Mouse (Mus musculus) gastrocnemius, postnatal 4 days (tissue): ENCODE measurements at regions not wholly inside any gene's neighbourhood (a gene's known extent, or its start where the extent isn't known, plus 50 kb on each side); places are given as distances from the start of the nearest gene placed in this dataset.
"Not testable (repeated sequence)": the region's sequence is repeated elsewhere in the genome, so short reads cannot be mapped to it uniquely, and the experiment has no call there.

Experiments used
- DNase-seq, 2 experiments: peaks; one replicate each; pipeline ENCODE4 v3.0.0; 2021 to 2022; ENCODE audit warnings: low spot score in 2 of 2, mixed read lengths in 2 of 2

DNA sequence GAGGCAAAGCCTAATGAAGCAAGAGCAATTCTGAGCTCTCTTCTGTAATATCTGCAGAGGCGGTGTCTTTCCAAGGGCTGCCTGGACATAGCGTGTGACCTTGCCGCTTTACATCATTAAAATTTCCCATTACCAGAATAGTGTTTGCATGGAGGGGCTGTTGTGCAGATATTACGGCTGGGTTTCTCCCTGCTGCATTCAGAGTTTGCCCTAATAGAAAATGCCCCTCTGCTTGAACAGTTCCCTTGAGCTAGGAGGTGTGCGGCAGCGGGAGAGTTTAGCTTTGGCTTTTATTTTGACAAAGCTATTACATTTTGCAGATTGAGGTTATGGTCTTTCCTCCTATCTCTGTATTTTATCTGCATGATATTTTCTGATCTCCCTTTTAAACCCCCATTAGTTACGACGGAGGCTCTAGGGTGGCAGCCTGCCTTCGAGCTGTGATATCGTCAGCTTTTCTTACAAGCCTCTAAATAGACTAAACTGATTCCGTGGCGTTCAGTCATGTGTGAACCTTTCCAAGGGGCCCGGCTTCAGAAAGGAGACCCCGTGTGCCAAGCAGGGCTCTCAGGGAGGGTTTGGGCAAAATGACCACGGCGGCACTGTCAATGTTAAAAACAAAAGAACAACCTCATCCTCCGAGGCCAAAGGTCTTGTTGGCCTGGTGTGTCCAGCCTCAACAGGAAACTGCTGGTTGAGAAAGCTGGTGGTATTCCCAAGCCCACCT lies 182.2 kb upstream of the Pmfbp1 start:
- DNase-seq = no peak

GRCm38 (mm10) chr8:109312731-109313130 lies 181.1 kb upstream of the Pmfbp1 start:
- DNase-seq = no peak

GRCm38 (mm10) chr8:109320955-109321354 lies 172.9 kb upstream of the Pmfbp1 start:
- DNase-seq = no peak

DNA sequence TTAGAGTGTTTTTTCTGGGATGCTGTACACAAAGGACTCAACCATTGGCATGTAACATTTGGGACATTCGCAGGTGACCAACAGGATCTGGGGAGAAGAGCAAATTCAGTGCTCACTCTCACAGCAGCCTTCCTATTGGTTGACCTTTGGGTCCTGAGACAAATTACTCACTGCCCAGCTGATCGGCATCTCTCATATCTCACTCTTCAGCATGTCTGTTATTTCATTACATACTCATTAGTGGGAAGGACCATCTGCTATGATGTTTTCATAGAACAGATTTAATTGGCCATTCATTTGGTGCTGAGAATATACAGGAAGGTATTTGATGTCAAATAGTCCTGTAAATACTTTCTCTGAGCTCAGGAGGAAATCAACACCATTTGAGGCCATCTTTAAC lies 170.5 kb upstream of the Pmfbp1 start:
- no peak for DNase-seq

- DNase-seq = no peak
Measured at GRCm38 (mm10) chr8:109324241-109324640, 169.6 kb upstream of the Pmfbp1 start.

- no peak for DNase-seq
Measured at GRCm38 (mm10) chr8:109336203-109336602, 157.6 kb upstream of the Pmfbp1 start.

GRCm38 (mm10) chr8:109338220-109338835 lies 155.5 kb upstream of the Pmfbp1 start:
- DNase-seq = no peak

- DNase-seq = not testable (repeated sequence)
Measured at GRCm38 (mm10) chr8:109340647-109341046, 153.2 kb upstream of the Pmfbp1 start.

- DNase-seq = no peak
Measured at GRCm38 (mm10) chr8:109355168-109355567, 138.7 kb upstream of the Pmfbp1 start.

DNA sequence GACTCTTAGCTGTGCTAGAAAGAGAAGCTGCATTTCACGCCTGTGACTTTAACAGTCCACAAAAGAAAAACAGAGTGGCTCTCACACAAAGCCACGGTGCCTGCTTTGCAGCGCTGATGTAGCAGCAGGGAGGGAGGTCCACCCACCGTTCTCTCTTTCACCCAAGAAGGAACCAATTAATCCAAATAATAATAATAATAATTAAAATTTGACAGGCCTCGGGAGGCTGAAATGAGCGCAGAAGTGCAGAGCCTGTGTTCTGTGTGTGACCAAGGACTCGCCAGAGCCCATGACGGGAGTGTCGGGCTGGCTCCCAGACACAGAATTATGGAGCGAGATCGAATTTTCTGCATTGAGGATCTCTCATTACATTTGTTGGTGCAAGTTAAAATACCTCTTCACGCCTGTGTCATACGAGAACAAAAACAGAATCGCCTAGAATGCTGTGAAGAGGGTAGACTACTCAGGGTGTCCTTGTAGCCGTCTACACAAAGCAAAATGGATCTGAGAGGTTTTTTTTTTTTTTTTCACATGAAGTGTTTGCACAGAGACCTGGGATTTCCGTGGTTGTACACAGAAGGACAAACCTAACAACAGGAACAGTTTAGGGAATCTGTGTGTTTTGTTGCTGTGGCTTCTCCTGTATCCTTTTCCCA lies 134.3 kb upstream of the Pmfbp1 start:
- DNase-seq = no peak

DNA sequence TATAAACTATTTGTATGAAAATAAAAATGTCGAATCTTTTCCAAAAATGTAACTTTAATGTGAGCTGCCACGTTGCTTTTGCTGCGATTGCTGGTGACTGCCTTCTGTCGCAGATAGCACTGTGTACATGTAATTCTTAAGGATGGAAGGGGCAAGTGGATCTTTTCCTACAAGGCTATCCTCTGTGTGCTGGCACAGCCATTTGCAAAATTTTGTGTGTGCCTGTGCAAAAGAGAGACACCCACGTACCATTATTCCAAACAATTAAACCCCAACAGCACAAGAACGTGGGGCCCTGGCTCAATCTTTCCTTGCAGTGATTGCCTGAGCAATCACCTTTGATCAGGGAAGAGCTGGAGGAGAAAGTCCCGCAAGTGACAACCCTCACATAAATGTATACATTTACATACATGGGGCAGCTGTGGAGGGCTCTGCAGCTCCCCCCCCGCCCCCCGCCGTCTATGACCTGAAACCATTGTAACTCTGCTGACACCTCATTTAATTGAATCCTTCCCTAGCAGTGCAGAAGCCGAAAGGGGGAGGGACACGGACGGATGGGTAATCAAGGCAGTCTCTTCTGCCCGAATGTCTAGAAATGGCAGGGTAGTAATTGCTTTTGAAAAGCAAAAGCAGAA lies 133.6 kb upstream of the Pmfbp1 start:
- DNase-seq = no peak

GRCm38 (mm10) chr8:109360904-109361303 lies 132.9 kb upstream of the Pmfbp1 start:
- DNase-seq = no peak

- no peak for DNase-seq
Measured at GRCm38 (mm10) chr8:109361575-109362361, 132.1 kb upstream of the Pmfbp1 start.

DNA sequence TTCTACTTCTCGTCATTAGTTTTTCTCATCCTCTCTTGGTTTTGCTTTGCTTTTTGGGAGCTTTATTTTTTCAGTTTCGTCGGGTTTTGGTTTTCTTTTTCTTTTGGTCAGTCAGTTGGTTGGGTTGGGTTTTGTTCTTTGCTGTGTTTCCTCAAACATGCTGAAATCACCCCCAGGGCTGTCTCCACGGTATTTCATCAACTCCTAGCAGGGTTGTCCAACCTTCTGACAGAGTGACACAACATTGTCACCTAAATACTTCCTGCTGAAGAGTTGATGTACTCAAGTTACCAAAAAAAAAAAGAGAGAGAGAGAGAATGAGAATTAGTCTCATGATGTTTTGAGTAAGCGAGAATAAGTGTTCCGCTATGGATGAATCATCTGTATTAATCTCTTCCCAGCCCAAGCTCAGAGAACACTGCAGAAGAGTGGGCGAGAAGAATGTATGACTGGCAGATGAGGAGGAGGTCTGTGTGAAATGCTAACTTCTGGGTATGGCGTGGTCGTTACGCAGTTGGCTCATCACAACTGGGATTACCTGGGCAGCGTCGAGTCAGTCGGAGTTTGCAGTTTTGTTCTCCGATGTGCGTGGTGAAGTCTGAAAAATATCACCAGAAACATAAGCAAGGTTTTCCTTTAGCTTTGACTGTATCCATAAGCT lies 130.5 kb upstream of the Pmfbp1 start:
- no peak for DNase-seq

DNA sequence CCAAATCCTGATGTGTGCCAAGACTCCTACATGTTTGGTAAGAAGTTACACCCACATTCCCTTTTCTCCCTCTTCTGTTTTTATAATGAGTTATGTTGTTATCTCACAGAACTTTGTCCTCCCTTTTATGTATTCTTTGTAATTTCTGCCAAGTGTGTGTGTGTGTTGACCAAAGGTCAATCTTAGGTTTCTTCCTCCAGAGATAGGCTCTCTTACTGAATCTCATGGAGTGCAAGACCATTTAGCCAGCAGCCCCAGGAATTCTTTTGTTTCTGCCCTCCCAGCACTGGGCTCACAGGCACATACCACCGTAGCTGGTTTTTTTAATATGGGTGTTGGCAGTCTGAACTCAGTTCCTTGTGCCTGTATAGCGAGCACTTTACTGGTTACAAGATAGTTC lies 119.8 kb upstream of the Pmfbp1 start:
- no peak for DNase-seq

DNA sequence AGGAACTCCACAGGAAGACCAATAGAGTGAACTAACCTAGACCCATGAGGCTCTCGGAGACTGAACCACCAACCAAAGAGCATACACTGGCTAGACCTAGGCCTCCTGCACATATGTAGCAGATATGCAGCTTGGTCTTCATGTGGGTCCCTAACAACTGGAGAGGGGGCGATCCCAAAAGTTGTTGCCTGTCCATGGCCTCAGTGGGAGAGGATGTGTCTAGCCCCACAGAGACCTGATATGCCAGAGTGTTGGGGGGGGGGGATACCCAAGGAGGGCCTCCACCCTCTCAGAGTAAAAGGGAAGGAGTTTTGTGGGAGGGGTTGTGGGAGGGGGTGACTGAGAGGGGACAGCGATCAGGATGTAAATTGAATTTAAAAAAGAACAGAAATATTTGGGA lies 108.9 kb upstream of the Pmfbp1 start:
- no peak for DNase-seq

GRCm38 (mm10) chr8:109395133-109395855 lies 98.5 kb upstream of the Pmfbp1 start:
- DNase-seq = no peak

DNA sequence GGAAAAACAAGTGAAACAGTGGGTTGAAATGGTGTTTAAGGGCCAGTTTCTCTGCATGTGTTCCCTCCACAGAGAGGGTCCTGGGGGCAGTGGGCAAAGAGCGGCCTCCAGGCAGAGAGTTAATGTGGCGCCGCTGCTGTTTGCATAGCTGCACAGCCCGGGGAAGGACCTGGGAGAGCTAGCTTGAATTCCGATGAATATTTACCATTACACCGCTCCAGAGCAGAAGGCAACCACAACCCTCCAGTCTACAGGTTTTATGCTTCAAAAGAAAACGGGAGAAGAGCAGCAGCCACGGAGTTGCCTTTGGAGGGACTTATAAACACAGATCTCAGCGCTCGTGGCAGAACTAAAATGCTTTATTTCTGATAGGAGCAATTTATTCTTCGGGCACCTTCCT lies 94.2 kb upstream of the Pmfbp1 start:
- DNase-seq = no peak

DNA sequence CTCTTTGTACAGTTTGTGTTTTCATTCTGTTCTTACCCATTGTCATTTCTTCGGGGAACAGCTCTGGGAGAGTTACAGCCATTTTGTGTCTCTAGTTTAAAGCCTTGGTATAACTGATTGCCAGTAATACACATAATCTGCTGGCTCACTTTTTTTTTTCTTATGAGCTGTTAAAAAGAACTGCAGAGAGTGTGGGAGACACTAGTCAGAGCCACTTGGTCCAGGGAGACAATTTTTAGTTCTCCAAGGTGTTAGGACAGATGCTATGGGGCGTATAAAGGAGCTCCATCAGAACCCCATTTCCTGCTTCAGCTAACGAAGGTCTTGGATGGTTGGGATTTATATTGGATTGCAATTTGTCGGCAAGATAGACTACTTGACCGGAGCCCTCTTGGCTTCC lies 93.6 kb upstream of the Pmfbp1 start:
- no peak for DNase-seq

- no peak for DNase-seq
Measured at GRCm38 (mm10) chr8:109407913-109408312, 85.9 kb upstream of the Pmfbp1 start.
